Mouse (Mus musculus) heart, postnatal 0 days (tissue): ENCODE data around the gene Fyb2. TPM values are rescaled to one million over a fixed set of nuclear protein-coding genes. Genes with fewer than 3 reads are reported as not detected.

ENCODE experiments used
- ATAC-seq: fragments of 200-750 bp; cut with Nextera tagmentation; 2 replicates; pipeline ENCODE4 v1.8.0; 2017; ENCODE audit warnings: low read depth, moderate number of reproducible peaks, moderate library complexity; ENCODE audit not compliant: insufficient read depth
- DNase-seq: peaks from one replicate; pipeline ENCODE4 v3.0.0-alpha.2; 2016; ENCODE audit warnings: low spot score
- H3K27ac ChIP-seq: fragments of 300-500 bp; sonication (generic); 2 replicates; pipeline ENCODE4 v1.5.1; 2014; ENCODE audit warnings: low read depth, mild to moderate bottlenecking
- H3K27me3 ChIP-seq: fragments of 300-500 bp; sonication (generic); 2 replicates; pipeline ENCODE4 v1.6.1; 2014; ENCODE audit warnings: low read length, mixed read lengths; ENCODE audit not compliant: control insufficient read depth, insufficient read depth
- H3K36me3 ChIP-seq: fragments of 300-500 bp; sonication (generic); replicated peaks from 2 replicates; pipeline ENCODE4 v1.6.1; 2014; ENCODE audit warnings: low read length, mixed read lengths; ENCODE audit not compliant: control insufficient read depth, insufficient read depth
- H3K4me1 ChIP-seq: fragments of 300-500 bp; sonication (generic); 2 replicates; pipeline ENCODE4 v1.6.1; 2014; ENCODE audit warnings: antibody characterized with exemption; ENCODE audit not compliant: control insufficient read depth, insufficient read depth
- H3K4me2 ChIP-seq: fragments of 300-500 bp; sonication (generic); 2 replicates; pipeline ENCODE4 v1.6.1; 2014; ENCODE audit warnings: low read depth, mild to moderate bottlenecking, low read length, moderate library complexity
- H3K4me3 ChIP-seq: fragments of 300-500 bp; sonication (generic); 2 replicates; pipeline ENCODE4 v1.5.1; 2014; ENCODE audit warnings: low read depth, low read length
- H3K9ac ChIP-seq: fragments of 300-500 bp; sonication (generic); replicated peaks from 2 replicates; pipeline ENCODE4 v1.6.1; 2014; ENCODE audit warnings: low read depth, low read length, mixed read lengths
- H3K9me3 ChIP-seq: fragments of 300-500 bp; sonication (generic); replicated peaks from 2 replicates; pipeline ENCODE4 v1.6.1; 2016; ENCODE audit warnings: low read length; ENCODE audit not compliant: control insufficient read depth
- CTCF ChIP-seq: IDR thresholded peaks from 2 replicates; pipeline ENCODE4 v1.5.1; 2016; ENCODE audit warnings: antibody characterized with exemption, control low read depth, low read depth
- EP300 ChIP-seq: IDR thresholded peaks from 2 replicates; pipeline ENCODE4 v1.6.1; 2016; ENCODE audit warnings: antibody characterized with exemption, low read depth
- WGBS: fragments of 180-500 bp; shearing (Covaris S2); extraction: QIAGEN DNeasy Blood & Tissue Kit; methylation state at CpG from one replicate; pipeline ENCODE4 v1.1.7; 2014; 5-methylcytosine and 5-hydroxymethylcytosine counted together
- polyA plus RNA-seq: library from polyadenylated mRNA; unstranded; fragments of >200 nt; fragmentation: Nextera tagmentation; extraction: Ambion mirVana; gene quantifications from 2 replicates; pipeline ENCODE4 v1.2.1, GENCODE M21; 2015
- total RNA-seq: library from RNA; depleted of rRNA; stranded (reverse); fragments of >200 nt; gene quantifications from 2 replicates; pipeline ENCODE4 v1.2.3, GENCODE M21; 2014; ENCODE audit warnings: low replicate concordance

Fyb2 gene
- total and polyA plus RNA-seq, 2 experiments from 2014 or later = not detected

GRCm38 (mm10) chr4:105007360-105008018, 94.2 kb downstream of the Fyb2 start:
- Histone ChIP-seq H3K36me3 (no peaks in the 10 kb centered on the region), H3K4me2 (no peak overlapping the region), H3K27ac (no peak overlapping the region), H3K9me3 (no peaks in the 10 kb centered on the region), H3K27me3 (no peaks in the 10 kb centered on the region), H3K4me3 (no peak overlapping the region), H3K9ac (no peak overlapping the region), H3K4me1 (no peaks in the 10 kb centered on the region)
- DNase-seq (no peak), ATAC-seq (no peak)
- 87% methylated on average over 4 of the region's 4 CpGs for WGBS
- TF ChIP-seq EP300 (no peak), CTCF (no peak)

DNA sequence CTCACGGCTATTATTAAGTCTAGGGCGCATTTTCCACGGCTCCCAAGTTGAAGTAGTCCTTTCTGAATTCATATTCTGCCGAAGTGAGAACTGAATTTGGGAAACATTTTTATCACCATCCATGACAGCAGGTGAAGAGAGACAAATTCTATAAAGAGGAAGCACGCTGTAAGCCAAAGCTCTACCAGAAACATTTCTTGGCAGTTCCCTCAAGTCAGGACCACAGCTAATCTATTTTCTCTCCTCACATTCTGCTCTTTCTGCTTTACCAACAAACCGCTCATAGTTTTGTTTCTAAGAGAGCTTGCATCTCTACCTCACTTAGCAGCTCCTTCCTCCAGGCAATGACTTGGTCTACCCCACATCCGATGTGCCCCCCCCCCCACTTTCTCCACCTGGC, 100.5 kb downstream of the Fyb2 start:
- no peak overlapping the region for H3K4me3 ChIP-seq
- no peak for ATAC-seq
- 84% methylated on average over 7 of the region's 7 CpGs for WGBS
- 0 out of 2 replicates have a peak, but pooled peaks cover 7% of the 10 kb centered on the region for H3K4me1 ChIP-seq
- no peak overlapping the region for H3K4me2 ChIP-seq
- TF ChIP-seq CTCF = no peak
- no peak for TF ChIP-seq EP300
- H3K9me3 ChIP-seq = no peaks in the 10 kb centered on the region
- peaks cover 13% of the 10 kb centered on the region; the same call in 1 of the 2 replicates for H3K36me3 ChIP-seq
- no peak overlapping the region for H3K27ac ChIP-seq
- H3K9ac ChIP-seq = no peak overlapping the region
- no peaks in the 10 kb centered on the region for H3K27me3 ChIP-seq
- no peak for DNase-seq

GRCm38 (mm10) chr4:105015496-105015895, 102.2 kb downstream of the Fyb2 start:
- no peaks in the 10 kb centered on the region for H3K9me3 ChIP-seq
- 0 out of 2 replicates have a peak, but pooled peaks cover 7% of the 10 kb centered on the region for H3K4me1 ChIP-seq
- no peak overlapping the region for H3K4me2 ChIP-seq
- H3K4me3 ChIP-seq = no peak overlapping the region
- DNase-seq (no peak), ATAC-seq (no peak)
- no peaks in the 10 kb centered on the region for H3K27me3 ChIP-seq
- 76% methylated on average over 6 of the region's 6 CpGs for WGBS
- peaks cover 13% of the 10 kb centered on the region; the same call in 1 of the 2 replicates for H3K36me3 ChIP-seq
- H3K27ac ChIP-seq = no peak overlapping the region
- H3K9ac ChIP-seq = no peak overlapping the region
- TF ChIP-seq CTCF (no peak), EP300 (no peak)

DNA sequence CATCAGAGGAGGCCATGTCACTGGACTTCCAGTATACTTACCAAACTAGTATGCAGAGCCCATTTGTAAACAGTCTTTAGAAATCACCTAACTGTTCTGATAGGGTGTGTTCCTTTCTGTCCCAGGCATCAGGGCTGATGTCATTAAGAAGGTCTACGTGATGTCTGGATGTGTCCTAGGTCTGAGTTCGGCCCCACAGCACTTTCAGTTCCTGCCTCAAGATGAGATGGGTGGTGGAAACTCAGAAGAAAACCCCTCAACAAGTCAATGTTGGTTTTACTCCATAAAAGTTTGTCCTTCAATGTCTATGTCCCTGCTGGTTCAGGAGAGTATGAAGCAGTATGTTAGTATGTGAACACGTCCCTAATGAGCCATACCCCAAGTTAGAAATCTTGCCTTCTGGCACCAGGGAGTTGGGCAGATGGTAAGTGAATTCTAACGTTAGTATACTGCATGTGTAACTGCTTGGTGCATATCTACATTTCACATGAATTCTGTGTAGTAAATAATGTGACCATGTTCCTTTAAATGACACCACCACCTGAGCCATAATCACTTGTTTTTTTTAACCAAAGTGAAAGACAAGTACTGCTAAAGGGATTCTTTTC, 102.9 kb downstream of the Fyb2 start:
- no peak overlapping the region for H3K4me2 ChIP-seq
- no peaks in the 10 kb centered on the region for H3K9me3 ChIP-seq
- ATAC-seq (no peak), DNase-seq (no peak)
- no peak overlapping the region for H3K9ac ChIP-seq
- no peak overlapping the region for H3K27ac ChIP-seq
- H3K27me3 ChIP-seq = no peaks in the 10 kb centered on the region
- no peak overlapping the region for H3K4me3 ChIP-seq
- H3K36me3 ChIP-seq = peaks cover 13% of the 10 kb centered on the region; the same call in 1 of the 2 replicates
- WGBS = 81% methylated on average over 4 of the region's 4 CpGs
- no peak for TF ChIP-seq EP300
- H3K4me1 ChIP-seq = 0 out of 2 replicates have a peak, but pooled peaks cover 7% of the 10 kb centered on the region

- H3K4me1 ChIP-seq = no peaks in the 10 kb centered on the region
- no peaks in the 10 kb centered on the region for H3K36me3 ChIP-seq
- H3K4me2 ChIP-seq = no peak overlapping the region
- H3K27me3 ChIP-seq = no peaks in the 10 kb centered on the region
- DNase-seq = no peak
- no peak overlapping the region for H3K27ac ChIP-seq
- no peak for TF ChIP-seq CTCF
- no peak for TF ChIP-seq EP300
- ATAC-seq = no peak
- H3K9me3 ChIP-seq = no peaks in the 10 kb centered on the region
- 76% methylated on average over 6 of the region's 6 CpGs for WGBS
- no peak overlapping the region for H3K4me3 ChIP-seq
- H3K9ac ChIP-seq = no peak overlapping the region
These were observed 114.0 kb downstream of the Fyb2 start for GRCm38 (mm10) chr4:105027278-105027677.
